Mouse (Mus musculus): ENCODE results near the gene Rpl29. TPM values are rescaled to one million over a fixed set of nuclear protein-coding genes. Genes with fewer than 3 reads are reported as not detected.

The Rpl29 gene
- total and polyA plus RNA-seq, 2 experiments = 182 to 230 TPM

DNA sequence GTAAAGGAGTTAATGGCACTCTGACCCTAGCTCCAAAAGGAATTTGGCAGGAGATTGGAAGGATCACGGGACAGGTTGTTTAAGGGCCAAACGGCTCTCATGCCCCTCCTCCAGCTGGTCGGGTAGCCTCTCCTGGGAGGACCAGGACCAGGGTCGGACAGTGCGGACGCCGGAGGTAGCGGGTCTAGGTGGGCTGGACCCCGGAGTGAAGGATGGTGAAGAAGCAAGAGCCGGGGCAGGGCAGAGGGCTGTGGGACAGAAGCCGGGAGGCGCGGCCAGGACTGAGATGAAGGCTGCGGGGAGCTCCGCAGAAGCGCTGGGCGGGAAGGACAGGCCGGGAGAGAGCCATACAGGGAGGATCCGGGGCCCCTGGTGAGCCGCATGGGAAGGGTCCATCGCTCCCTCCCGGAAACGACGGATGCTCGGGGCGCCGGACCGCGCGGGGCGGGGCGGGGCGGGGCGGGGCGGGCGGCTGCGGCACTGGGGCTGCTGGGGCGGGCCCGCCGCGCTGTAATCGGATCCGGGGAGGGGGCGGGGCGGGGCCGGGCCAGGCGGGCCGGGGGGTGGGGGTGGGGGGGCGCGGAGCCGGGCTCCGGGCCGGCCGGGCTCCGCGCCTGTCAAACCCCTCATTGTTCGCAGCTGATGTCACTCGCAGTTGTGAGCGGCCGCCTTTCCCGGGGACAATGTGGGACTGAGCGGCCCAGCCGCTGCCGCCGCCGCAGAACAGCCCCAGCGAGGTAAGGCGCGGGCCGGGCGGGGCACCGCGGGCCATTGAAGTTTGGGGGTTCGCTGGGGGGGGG lies 24.2 kb downstream of the Rpl29 start, which contains the start of gene Pcbp4:
Gene Pcbp4, plus strand, starts transcription at position 21 of the 800 bp plus-strand sequence.
- H3K79me2 ChIP-seq (ENCODE audit: control insufficient read depth, insufficient read depth, low read length) = peaks cover 11% of the 10 kb centered on the region; the same call in 1 of the 2 replicates
- H3K27ac ChIP-seq (replicated peaks; ENCODE audit: insufficient read depth, low read depth, low read length) = peak within 1 kb of the TSS; percentile 93
- peaks cover 7% of the 10 kb centered on the region; the same call in 1 of the 2 replicates for H3K36me3 ChIP-seq (ENCODE audit: control insufficient read depth, insufficient read depth, low read length)
- peak within 1 kb of the TSS; percentile 72 for H3K4me3 ChIP-seq (ENCODE audit: insufficient read depth, low read depth, low read length)
- TF ChIP-seq POLR2A (IDR thresholded peaks at IDR 0.05; ENCODE audit: extremely low read depth, insufficient read depth, low read length) = 0 out of 2 replicates have a peak, but pooled peaks have one; percentile 23
- no peak for TF ChIP-seq CTCF (IDR thresholded peaks at IDR 0.05; ENCODE audit: low read depth, low read length)
- H3K4me1 ChIP-seq (ENCODE audit: control insufficient read depth, insufficient read depth, low read length) = peaks cover 25% of the 10 kb centered on the region
- no peaks in the 10 kb centered on the region for H3K27me3 ChIP-seq (ENCODE audit: control insufficient read depth, insufficient read depth, low read length)
- peak; percentile 88 for DNase-seq (ENCODE audit: extremely low read depth, low read depth, low spot score)
- WGBS = under 1% methylated on average over 72 of the region's 74 CpGs
- H3K9ac ChIP-seq (ENCODE audit: low read depth, low read length) = peak within 1 kb of the TSS; percentile 86

- TF ChIP-seq CTCF (IDR thresholded peaks at IDR 0.05; ENCODE audit: low read depth, low read length) = no peak
- TF ChIP-seq POLR2A (IDR thresholded peaks at IDR 0.05; ENCODE audit: extremely low read depth, insufficient read depth, low read length) = no peak
Measured at GRCm38 (mm10) chr9:106454071-106454761, 25.0 kb downstream of the Rpl29 start.

GRCm38 (mm10) chr9:106454888-106455681 lies 25.8 kb downstream of the Rpl29 start:
- 86% methylated on average over 17 of the region's 17 CpGs for WGBS
- Histone ChIP-seq H3K9ac (ENCODE audit: low read depth, low read length) (no peak overlapping the region), H3K27me3 (ENCODE audit: control insufficient read depth, insufficient read depth, low read length) (no peaks in the 10 kb centered on the region), H3K36me3 (ENCODE audit: control insufficient read depth, insufficient read depth, low read length) (peaks cover 7% of the 10 kb centered on the region; the same call in 1 of the 2 replicates), H3K4me3 (ENCODE audit: insufficient read depth, low read depth, low read length) (no peak overlapping the region), H3K27ac (replicated peaks; ENCODE audit: insufficient read depth, low read depth, low read length) (no peak overlapping the region), H3K79me2 (ENCODE audit: control insufficient read depth, insufficient read depth, low read length) (peaks cover 8% of the 10 kb centered on the region; the same call in 1 of the 2 replicates), H3K4me1 (ENCODE audit: control insufficient read depth, insufficient read depth, low read length) (peaks cover 21% of the 10 kb centered on the region)
- DNase-seq (ENCODE audit: extremely low read depth, low read depth, low spot score) = no peak
- TF ChIP-seq POLR2A (IDR thresholded peaks at IDR 0.05; ENCODE audit: extremely low read depth, insufficient read depth, low read length) (no peak), CTCF (IDR thresholded peaks at IDR 0.05; ENCODE audit: low read depth, low read length) (no peak)

More at GRCm38 (mm10) chr9:106454071-106454761, 25.0 kb downstream of the Rpl29 start:
- Histone ChIP-seq H3K4me3 (ENCODE audit: insufficient read depth, low read depth, low read length) (peak overlapping the region; percentile 72; the same call in 1 of the 2 replicates), H3K36me3 (ENCODE audit: control insufficient read depth, insufficient read depth, low read length) (peaks cover 7% of the 10 kb centered on the region; the same call in 1 of the 2 replicates), H3K79me2 (ENCODE audit: control insufficient read depth, insufficient read depth, low read length) (peaks cover 11% of the 10 kb centered on the region; the same call in 1 of the 2 replicates), H3K4me1 (ENCODE audit: control insufficient read depth, insufficient read depth, low read length) (peaks cover 25% of the 10 kb centered on the region), H3K9ac (ENCODE audit: low read depth, low read length) (peak overlapping the region; percentile 86), H3K27ac (replicated peaks; ENCODE audit: insufficient read depth, low read depth, low read length) (no peak overlapping the region), H3K27me3 (ENCODE audit: control insufficient read depth, insufficient read depth, low read length) (no peaks in the 10 kb centered on the region)
- DNase-seq (ENCODE audit: extremely low read depth, low read depth, low spot score) = no peak
- WGBS = 28% methylated on average over 20 of the region's 20 CpGs

DNA sequence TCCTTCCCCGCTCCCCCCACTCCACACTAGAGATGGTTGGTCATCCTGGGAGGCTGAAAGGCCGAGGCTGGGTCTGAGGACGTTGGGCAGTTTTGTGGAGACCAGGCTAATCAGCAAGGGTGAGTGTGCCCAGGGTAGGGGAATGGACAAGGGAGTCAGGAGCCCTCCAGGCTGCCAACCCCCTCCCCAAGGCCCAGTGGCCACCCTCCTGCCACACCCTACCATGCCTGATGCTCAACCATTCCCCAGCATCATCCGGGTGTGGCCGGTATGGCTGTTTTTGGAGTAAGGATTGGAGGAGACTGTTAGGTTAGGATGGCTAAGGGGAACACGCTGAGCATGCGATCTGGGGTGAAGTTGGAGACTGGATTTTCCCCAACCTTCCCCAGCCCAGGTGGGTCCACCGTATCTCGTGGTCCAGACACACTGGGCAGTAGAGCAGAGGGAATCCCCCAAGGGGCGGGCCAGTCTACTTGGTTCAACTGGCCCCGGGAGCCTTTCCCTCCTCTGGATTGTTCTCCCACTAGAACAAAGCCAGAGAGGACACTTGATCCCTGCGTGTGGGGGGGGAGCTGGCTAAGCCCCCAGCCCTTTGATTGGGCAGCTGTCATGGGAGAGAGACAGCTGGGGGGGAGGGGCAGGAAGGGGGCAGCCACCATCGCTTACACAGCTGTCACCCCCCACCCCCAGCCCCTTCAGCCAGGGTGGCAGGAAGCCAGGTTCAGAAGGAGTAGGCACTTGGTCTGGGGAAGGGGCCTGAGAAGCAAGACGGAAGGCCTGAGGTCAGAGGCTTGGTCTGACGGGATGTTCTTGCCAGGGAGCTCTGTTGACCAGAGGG lies 27.3 kb downstream of the Rpl29 start:
- peaks cover 12% of the 10 kb centered on the region for H3K4me1 ChIP-seq (ENCODE audit: control insufficient read depth, insufficient read depth, low read length)
- no peak for DNase-seq (ENCODE audit: extremely low read depth, low read depth, low spot score)
- peaks cover 5% of the 10 kb centered on the region; the same call in 1 of the 2 replicates for H3K36me3 ChIP-seq (ENCODE audit: control insufficient read depth, insufficient read depth, low read length)
- H3K9ac ChIP-seq (ENCODE audit: low read depth, low read length) = no peak overlapping the region
- TF ChIP-seq CTCF (IDR thresholded peaks at IDR 0.05; ENCODE audit: low read depth, low read length) = no peak
- no peak for TF ChIP-seq POLR2A (IDR thresholded peaks at IDR 0.05; ENCODE audit: extremely low read depth, insufficient read depth, low read length)
- no peaks in the 10 kb centered on the region for H3K27me3 ChIP-seq (ENCODE audit: control insufficient read depth, insufficient read depth, low read length)
- no peaks in the 10 kb centered on the region for H3K79me2 ChIP-seq (ENCODE audit: control insufficient read depth, insufficient read depth, low read length)
- no peak overlapping the region for H3K4me3 ChIP-seq (ENCODE audit: insufficient read depth, low read depth, low read length)
- WGBS = 84% methylated on average over 15 of the region's 15 CpGs
- H3K27ac ChIP-seq (replicated peaks; ENCODE audit: insufficient read depth, low read depth, low read length) = no peak overlapping the region

Data from liver, adult 2 months (tissue).